Mouse (Mus musculus): Measurements from ENCODE around the gene Rimbp2. TPM values are rescaled to one million over a fixed set of nuclear protein-coding genes. Genes with fewer than 3 reads are reported as not detected.

Rimbp2 gene
- polyA plus RNA-seq, 1 experiment from 2014 or later = 0.18 TPM

- peaks cover under 1% of the 10 kb centered on the region; the same call in 1 of the 2 replicates for H3K4me1 ChIP-seq
- H3K27ac ChIP-seq = no peak overlapping the region
- no peak for ATAC-seq (ENCODE audit: insufficient number of reproducible peaks, insufficient read depth, low FRiP score, low TSS enrichment, low read depth)
- no peak overlapping the region for H3K4me2 ChIP-seq
- H3K27me3 ChIP-seq = no peaks in the 10 kb centered on the region
- H3K9me3 ChIP-seq = no peaks in the 10 kb centered on the region
- no peak overlapping the region for H3K9ac ChIP-seq
- WGBS = 90% methylated on average over 7 of the region's 7 CpGs
- no peaks in the 10 kb centered on the region for H3K36me3 ChIP-seq
- no peak overlapping the region for H3K4me3 ChIP-seq
These were observed 116.2 kb downstream of the Rimbp2 start for GRCm38 (mm10) chr5:128837045-128837444.

GRCm38 (mm10) chr5:128834126-128834525, 119.2 kb downstream of the Rimbp2 start:
- no peak for ATAC-seq (ENCODE audit: insufficient number of reproducible peaks, insufficient read depth, low FRiP score, low TSS enrichment, low read depth)
- 73% methylated on average over 8 of the region's 8 CpGs for WGBS

GRCm38 (mm10) chr5:128822843-128823242, 130.4 kb downstream of the Rimbp2 start:
- H3K36me3 ChIP-seq = no peaks in the 10 kb centered on the region
- H3K4me2 ChIP-seq = no peak overlapping the region
- no peak overlapping the region for H3K27ac ChIP-seq
- H3K4me3 ChIP-seq = no peak overlapping the region
- no peaks in the 10 kb centered on the region for H3K9me3 ChIP-seq
- no peaks in the 10 kb centered on the region for H3K4me1 ChIP-seq
- H3K9ac ChIP-seq = no peak overlapping the region
- ATAC-seq (ENCODE audit: insufficient number of reproducible peaks, insufficient read depth, low FRiP score, low TSS enrichment, low read depth) = no peak
- H3K27me3 ChIP-seq = no peaks in the 10 kb centered on the region
- WGBS = 78% methylated on average over 3 of the region's 3 CpGs

More at GRCm38 (mm10) chr5:128834126-128834525, 119.2 kb downstream of the Rimbp2 start:
- Histone ChIP-seq H3K9me3 (no peaks in the 10 kb centered on the region), H3K36me3 (no peaks in the 10 kb centered on the region), H3K27ac (no peak overlapping the region), H3K9ac (no peak overlapping the region), H3K27me3 (no peaks in the 10 kb centered on the region), H3K4me1 (no peaks in the 10 kb centered on the region), H3K4me3 (no peak overlapping the region), H3K4me2 (no peak overlapping the region)

GRCm38 (mm10) chr5:128819638-128820285, 133.5 kb downstream of the Rimbp2 start:
- Histone ChIP-seq H3K9me3 (no peaks in the 10 kb centered on the region), H3K27me3 (no peaks in the 10 kb centered on the region), H3K36me3 (no peaks in the 10 kb centered on the region), H3K4me3 (no peak overlapping the region), H3K4me2 (no peak overlapping the region), H3K9ac (no peak overlapping the region), H3K4me1 (no peaks in the 10 kb centered on the region), H3K27ac (no peak overlapping the region)
- ATAC-seq (ENCODE audit: insufficient number of reproducible peaks, insufficient read depth, low FRiP score, low TSS enrichment, low read depth) = no peak
- WGBS = 52% methylated on average over 12 of the region's 12 CpGs

GRCm38 (mm10) chr5:128815629-128816028, 137.7 kb downstream of the Rimbp2 start:
- 70% methylated on average over 8 of the region's 8 CpGs for WGBS
- ATAC-seq (ENCODE audit: insufficient number of reproducible peaks, insufficient read depth, low FRiP score, low TSS enrichment, low read depth) = no peak
- Histone ChIP-seq H3K4me2 (no peak overlapping the region), H3K9ac (no peak overlapping the region), H3K27me3 (peaks cover 5% of the 10 kb centered on the region), H3K36me3 (no peaks in the 10 kb centered on the region), H3K4me3 (no peak overlapping the region), H3K4me1 (no peaks in the 10 kb centered on the region), H3K9me3 (no peaks in the 10 kb centered on the region), H3K27ac (no peak overlapping the region)

GRCm38 (mm10) chr5:128815078-128815477, 138.2 kb downstream of the Rimbp2 start:
- Histone ChIP-seq H3K36me3 (no peaks in the 10 kb centered on the region), H3K9me3 (no peaks in the 10 kb centered on the region), H3K9ac (no peak overlapping the region), H3K4me3 (no peak overlapping the region), H3K27me3 (peaks cover 5% of the 10 kb centered on the region), H3K27ac (no peak overlapping the region), H3K4me1 (no peaks in the 10 kb centered on the region), H3K4me2 (no peak overlapping the region)
- ATAC-seq (ENCODE audit: insufficient number of reproducible peaks, insufficient read depth, low FRiP score, low TSS enrichment, low read depth) = no peak
- WGBS = 66% methylated on average over 6 of the region's 6 CpGs

- H3K9me3 ChIP-seq = no peaks in the 10 kb centered on the region
- H3K27ac ChIP-seq = no peak overlapping the region
- H3K4me3 ChIP-seq = no peak overlapping the region
- WGBS = 16% methylated on average over 11 of the region's 11 CpGs
- H3K27me3 ChIP-seq = peaks cover 5% of the 10 kb centered on the region
- H3K4me1 ChIP-seq = no peaks in the 10 kb centered on the region
- H3K36me3 ChIP-seq = no peaks in the 10 kb centered on the region
- H3K4me2 ChIP-seq = no peak overlapping the region
- ATAC-seq (ENCODE audit: insufficient number of reproducible peaks, insufficient read depth, low FRiP score, low TSS enrichment, low read depth) = no peak
- H3K9ac ChIP-seq = no peak overlapping the region
These were observed 140.2 kb downstream of the Rimbp2 start for GRCm38 (mm10) chr5:128813121-128813520.

- H3K9me3 ChIP-seq = no peaks in the 10 kb centered on the region
- peaks cover 5% of the 10 kb centered on the region for H3K27me3 ChIP-seq
- H3K36me3 ChIP-seq = no peaks in the 10 kb centered on the region
- H3K27ac ChIP-seq = no peak overlapping the region
- no peak for ATAC-seq (ENCODE audit: insufficient number of reproducible peaks, insufficient read depth, low FRiP score, low TSS enrichment, low read depth)
- no peak overlapping the region for H3K9ac ChIP-seq
- no peaks in the 10 kb centered on the region for H3K4me1 ChIP-seq
- H3K4me3 ChIP-seq = no peak overlapping the region
- H3K4me2 ChIP-seq = no peak overlapping the region
- WGBS = 73% methylated on average over 6 of the region's 6 CpGs
These were observed 141.9 kb downstream of the Rimbp2 start for GRCm38 (mm10) chr5:128811431-128811830.

- no peaks in the 10 kb centered on the region for H3K36me3 ChIP-seq
- no peak overlapping the region for H3K9ac ChIP-seq
- H3K4me2 ChIP-seq = no peak overlapping the region
- no peak overlapping the region for H3K4me3 ChIP-seq
- WGBS = 64% methylated on average over 12 of the region's 12 CpGs
- H3K4me1 ChIP-seq = no peaks in the 10 kb centered on the region
- no peak overlapping the region for H3K27ac ChIP-seq
- ATAC-seq (ENCODE audit: insufficient number of reproducible peaks, insufficient read depth, low FRiP score, low TSS enrichment, low read depth) = no peak
- peaks cover 5% of the 10 kb centered on the region for H3K27me3 ChIP-seq
- no peaks in the 10 kb centered on the region for H3K9me3 ChIP-seq
These were observed 143.3 kb downstream of the Rimbp2 start for GRCm38 (mm10) chr5:128810006-128810405.

GRCm38 (mm10) chr5:128809406-128809805, 143.9 kb downstream of the Rimbp2 start:
- Histone ChIP-seq H3K4me3 (no peak overlapping the region), H3K36me3 (no peaks in the 10 kb centered on the region), H3K9ac (no peak overlapping the region), H3K27me3 (peaks cover 5% of the 10 kb centered on the region), H3K9me3 (no peaks in the 10 kb centered on the region), H3K4me2 (no peak overlapping the region), H3K27ac (no peak overlapping the region), H3K4me1 (no peaks in the 10 kb centered on the region)
- 40% methylated on average over 5 of the region's 5 CpGs for WGBS
- no peak for ATAC-seq (ENCODE audit: insufficient number of reproducible peaks, insufficient read depth, low FRiP score, low TSS enrichment, low read depth)

- H3K9ac ChIP-seq = no peak overlapping the region
- H3K9me3 ChIP-seq = no peaks in the 10 kb centered on the region
- no peak overlapping the region for H3K27ac ChIP-seq
- ATAC-seq (ENCODE audit: insufficient number of reproducible peaks, insufficient read depth, low FRiP score, low TSS enrichment, low read depth) = no peak
- no peaks in the 10 kb centered on the region for H3K36me3 ChIP-seq
- WGBS = 62% methylated on average over 9 of the region's 9 CpGs
- H3K4me2 ChIP-seq = no peak overlapping the region
- peaks cover 2% of the 10 kb centered on the region for H3K27me3 ChIP-seq
- no peaks in the 10 kb centered on the region for H3K4me1 ChIP-seq
- H3K4me3 ChIP-seq = no peak overlapping the region
These were observed 144.6 kb downstream of the Rimbp2 start for GRCm38 (mm10) chr5:128808547-128809182.

GRCm38 (mm10) chr5:128807408-128807807, 145.9 kb downstream of the Rimbp2 start:
- no peak overlapping the region for H3K27ac ChIP-seq
- WGBS = 83% methylated on average over 9 of the region's 9 CpGs

More at GRCm38 (mm10) chr5:128807408-128807807, 145.9 kb downstream of the Rimbp2 start:
- no peak overlapping the region for H3K4me3 ChIP-seq
- H3K9ac ChIP-seq = no peak overlapping the region
- no peak overlapping the region for H3K4me2 ChIP-seq
- no peaks in the 10 kb centered on the region for H3K36me3 ChIP-seq
- H3K9me3 ChIP-seq = no peaks in the 10 kb centered on the region
- H3K27me3 ChIP-seq = no peaks in the 10 kb centered on the region; the same call in 1 of the 2 replicates
- H3K4me1 ChIP-seq = no peaks in the 10 kb centered on the region
- no peak for ATAC-seq (ENCODE audit: insufficient number of reproducible peaks, insufficient read depth, low FRiP score, low TSS enrichment, low read depth)

Data from embryonic facial prominence, embryonic 13.5 days (tissue).